Mouse (Mus musculus) brown adipose tissue, adult 24 weeks (tissue): ENCODE measurements around the gene Rhcg. TPM values are rescaled to one million over a fixed set of nuclear protein-coding genes. Genes with fewer than 3 reads are reported as not detected.
A peak's percentile ranks its signal among the peaks of the same experiment; 100 is the strongest.

Source experiments
- H3K27ac ChIP-seq: fragments of 200-500 bp; replicated peaks from 2 replicates; pipeline ENCODE4 v1.5.1; 2012; ENCODE audit warnings: low read depth, mild to moderate bottlenecking, low read length
- H3K4me1 ChIP-seq: fragments of 200-500 bp; 2 replicates; pipeline ENCODE4 v1.6.1; 2012; ENCODE audit warnings: low read length, mixed read lengths; ENCODE audit not compliant: control insufficient read depth, insufficient read depth, insufficient read length
- H3K4me3 ChIP-seq: fragments of 200-500 bp; 2 replicates; pipeline ENCODE4 v1.5.1; 2012; ENCODE audit warnings: low read depth, mild to moderate bottlenecking, low read length, moderate library complexity; ENCODE audit not compliant: insufficient read depth
- polyA plus RNA-seq: library from polyadenylated mRNA; stranded (reverse); fragments of >200 nt; gene quantifications from 2 replicates; pipeline ENCODE4 v1.2.4, GENCODE M21; 2012; ENCODE audit not compliant: missing spikeins, insufficient read depth, insufficient read length

The Rhcg gene
- polyA plus RNA-seq, 1 experiment: not detected

GRCm38 (mm10) chr7:79577931-79578850 lies 39.3 kb downstream of the Rhcg start:
- no peaks in the 10 kb centered on the region for H3K4me1 ChIP-seq
- peak overlapping the region; percentile 39; the same call in 1 of the 2 replicates for H3K4me3 ChIP-seq
- H3K27ac ChIP-seq: 0 out of 2 replicates have a peak overlapping the region, but pooled peaks have one; percentile 0

- Histone ChIP-seq H3K27ac (no peak overlapping the region), H3K4me3 (no peak overlapping the region), H3K4me1 (no peaks in the 10 kb centered on the region)
Observed at GRCm38 (mm10) chr7:79577096-79577874, 40.2 kb downstream of the Rhcg start.

GRCm38 (mm10) chr7:79576659-79577058 lies 40.8 kb downstream of the Rhcg start:
- H3K4me1 ChIP-seq: no peaks in the 10 kb centered on the region
- H3K27ac ChIP-seq: no peak overlapping the region
- no peak overlapping the region for H3K4me3 ChIP-seq

DNA sequence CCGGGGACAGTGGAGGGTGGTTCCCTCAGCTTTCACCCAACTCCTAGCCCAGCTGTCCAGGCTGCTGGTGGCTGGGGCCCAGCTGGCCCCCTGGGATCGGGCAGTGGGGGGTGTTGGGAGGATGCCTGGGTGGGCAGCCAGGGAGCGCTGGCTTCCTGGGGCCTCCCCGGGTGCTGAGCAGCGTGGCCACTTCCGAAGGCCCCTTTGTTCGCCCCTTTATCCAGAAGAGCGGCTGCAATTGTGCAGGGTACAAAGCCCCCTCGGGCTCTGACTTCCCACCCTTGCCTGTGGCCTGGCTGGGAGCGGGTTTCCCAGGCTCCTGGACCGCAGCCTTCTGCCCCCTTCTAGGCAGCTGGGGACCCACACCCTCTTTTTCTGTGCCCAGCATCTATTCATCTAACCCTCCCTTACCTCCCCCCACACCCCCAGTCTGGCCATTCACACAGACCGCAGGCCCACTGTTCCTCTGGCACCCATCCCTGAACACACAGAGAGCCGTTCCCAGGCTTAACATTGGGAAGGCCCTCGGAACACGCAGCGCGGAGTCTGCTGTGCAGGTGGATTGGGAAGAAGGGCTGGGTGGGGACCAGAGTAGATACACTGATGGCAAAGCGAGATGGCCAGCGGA lies 45.2 kb downstream of the Rhcg start:
- H3K27ac ChIP-seq: no peak overlapping the region
- H3K4me3 ChIP-seq: no peak overlapping the region
- H3K4me1 ChIP-seq: peaks cover 11% of the 10 kb centered on the region

DNA sequence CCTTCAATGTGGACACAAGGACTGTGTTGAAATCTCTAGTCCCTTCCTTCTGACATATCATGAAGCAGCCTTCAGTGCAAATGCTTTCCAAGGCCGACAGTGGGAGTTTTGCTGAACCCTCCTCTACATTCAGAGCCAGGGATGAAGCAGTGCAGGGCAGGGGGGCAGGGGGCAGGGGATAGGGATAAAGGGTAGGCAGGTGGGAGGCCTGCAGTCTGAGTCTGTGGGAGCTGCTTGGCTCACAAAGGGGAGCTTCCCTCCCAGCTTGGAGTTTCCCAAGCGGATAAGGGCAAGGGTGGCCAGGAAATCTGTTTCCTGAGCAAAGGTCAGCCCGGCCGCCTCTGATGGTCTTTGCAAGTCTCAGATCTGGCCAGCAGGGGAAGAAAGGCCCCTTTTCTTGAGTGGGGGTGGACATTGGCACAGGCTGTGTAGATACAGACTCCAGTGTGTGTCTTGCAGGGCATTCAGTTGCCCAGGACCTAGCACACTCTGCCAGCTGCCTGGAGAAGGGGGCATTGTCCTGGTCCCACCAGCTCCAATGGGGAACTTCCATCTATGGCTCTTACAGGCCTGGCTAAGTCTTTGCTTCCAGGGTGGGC lies 48.4 kb downstream of the Rhcg start:
- H3K4me1 ChIP-seq: peaks cover 11% of the 10 kb centered on the region
- H3K27ac ChIP-seq: peak overlapping the region; percentile 32

DNA sequence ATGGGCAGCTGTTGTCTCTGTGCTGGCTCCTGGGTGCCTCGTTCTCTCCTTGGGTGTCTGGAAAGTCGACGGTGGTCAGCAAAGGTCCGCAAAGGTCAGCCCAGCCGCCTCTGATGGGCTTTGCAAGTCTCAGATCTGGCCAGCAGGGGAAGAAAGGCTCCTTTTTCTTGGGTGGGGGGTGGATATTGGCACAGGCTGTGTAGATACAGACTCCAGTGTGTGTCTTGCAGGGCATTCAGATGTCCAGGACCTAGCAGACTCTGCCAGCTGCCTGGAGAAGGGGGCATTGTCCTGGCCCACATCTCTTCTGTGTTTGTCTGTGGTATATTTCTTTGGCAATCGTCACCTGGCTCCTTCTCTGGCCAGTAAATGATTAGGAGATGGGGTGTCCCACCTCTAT lies 49.2 kb downstream of the Rhcg start:
- H3K4me1 ChIP-seq: peaks cover 11% of the 10 kb centered on the region
- peak overlapping the region; percentile 32; the same call in 1 of the 2 replicates for H3K27ac ChIP-seq
- H3K4me3 ChIP-seq: no peak overlapping the region

More for the DNA sequence above, 48.4 kb downstream of the Rhcg start:
- no peak overlapping the region for H3K4me3 ChIP-seq

DNA sequence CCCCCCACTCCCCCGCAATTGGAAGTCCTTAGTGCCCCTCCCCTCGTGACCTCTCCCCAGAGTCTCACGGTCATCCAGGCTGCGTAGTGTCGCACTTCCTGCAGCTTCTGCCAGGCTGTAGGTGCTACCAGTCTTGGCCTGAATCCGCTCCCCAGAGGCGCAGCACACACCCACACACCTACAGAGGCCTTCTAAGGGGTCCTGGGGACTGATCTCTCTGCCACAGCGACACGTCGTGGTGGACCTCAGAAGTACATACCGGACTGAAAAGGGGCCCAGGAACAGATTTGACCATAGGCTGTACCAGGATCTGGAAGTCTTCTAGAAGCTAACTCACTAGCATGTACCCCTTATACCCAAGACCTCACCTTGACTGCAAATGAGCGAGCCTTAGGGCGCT lies 53.8 kb downstream of the Rhcg start:
- peaks cover 5% of the 10 kb centered on the region for H3K4me1 ChIP-seq
- no peak overlapping the region for H3K4me3 ChIP-seq

GRCm38 (mm10) chr7:79562385-79562784 lies 55.1 kb downstream of the Rhcg start:
- Histone ChIP-seq H3K27ac (no peak overlapping the region), H3K4me1 (no peaks in the 10 kb centered on the region), H3K4me3 (no peak overlapping the region)

More for the DNA sequence above, 53.8 kb downstream of the Rhcg start:
- H3K27ac ChIP-seq: no peak overlapping the region

DNA sequence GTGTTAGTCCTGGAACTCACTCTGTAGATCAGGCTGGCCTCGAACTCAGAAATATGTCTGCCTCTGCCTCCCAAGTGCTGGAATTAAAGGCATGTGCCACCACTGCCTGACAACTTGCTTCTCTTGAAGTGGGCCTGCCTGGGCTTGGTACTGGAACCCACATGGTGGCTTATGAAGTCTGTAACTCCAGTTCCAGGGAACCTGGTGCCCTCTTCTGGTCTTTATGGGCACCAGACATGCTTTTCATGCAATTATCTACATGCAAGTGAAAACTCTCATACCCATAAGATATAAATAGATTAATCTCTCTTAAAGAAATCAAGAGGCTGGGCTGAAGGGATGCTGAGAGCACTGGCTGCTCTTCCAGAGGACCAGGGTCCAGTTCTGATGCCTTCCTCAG lies 58.8 kb downstream of the Rhcg start:
- H3K4me3 ChIP-seq: no peak overlapping the region
- no peak overlapping the region for H3K27ac ChIP-seq
- H3K4me1 ChIP-seq: no peaks in the 10 kb centered on the region

DNA sequence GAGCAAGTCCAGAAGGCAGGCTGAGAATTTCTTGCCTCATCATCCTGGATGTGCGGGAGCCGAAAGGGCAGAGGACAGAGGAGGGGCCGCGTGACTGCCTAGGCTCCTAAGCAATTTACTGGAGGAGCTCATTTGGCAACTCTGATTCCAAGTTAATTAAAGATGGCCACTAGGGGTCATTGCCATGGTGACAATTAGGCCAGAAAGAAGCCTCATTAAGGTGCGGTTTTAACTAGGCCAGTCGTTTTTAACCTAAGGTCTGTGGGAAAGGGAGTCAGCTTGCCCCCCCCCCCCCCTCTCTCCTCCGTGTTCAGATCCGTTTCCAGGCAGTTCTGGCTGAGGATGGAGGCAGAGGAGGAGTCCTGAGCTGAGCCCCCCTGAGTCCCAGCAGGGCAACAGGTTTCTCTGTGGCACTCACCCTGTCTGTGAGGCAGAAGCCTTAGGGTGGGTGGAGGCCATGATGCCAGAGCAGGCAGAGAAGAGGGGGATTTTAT lies 59.7 kb downstream of the Rhcg start:
- Histone ChIP-seq H3K27ac (no peak overlapping the region), H3K4me1 (no peaks in the 10 kb centered on the region), H3K4me3 (no peak overlapping the region)

DNA sequence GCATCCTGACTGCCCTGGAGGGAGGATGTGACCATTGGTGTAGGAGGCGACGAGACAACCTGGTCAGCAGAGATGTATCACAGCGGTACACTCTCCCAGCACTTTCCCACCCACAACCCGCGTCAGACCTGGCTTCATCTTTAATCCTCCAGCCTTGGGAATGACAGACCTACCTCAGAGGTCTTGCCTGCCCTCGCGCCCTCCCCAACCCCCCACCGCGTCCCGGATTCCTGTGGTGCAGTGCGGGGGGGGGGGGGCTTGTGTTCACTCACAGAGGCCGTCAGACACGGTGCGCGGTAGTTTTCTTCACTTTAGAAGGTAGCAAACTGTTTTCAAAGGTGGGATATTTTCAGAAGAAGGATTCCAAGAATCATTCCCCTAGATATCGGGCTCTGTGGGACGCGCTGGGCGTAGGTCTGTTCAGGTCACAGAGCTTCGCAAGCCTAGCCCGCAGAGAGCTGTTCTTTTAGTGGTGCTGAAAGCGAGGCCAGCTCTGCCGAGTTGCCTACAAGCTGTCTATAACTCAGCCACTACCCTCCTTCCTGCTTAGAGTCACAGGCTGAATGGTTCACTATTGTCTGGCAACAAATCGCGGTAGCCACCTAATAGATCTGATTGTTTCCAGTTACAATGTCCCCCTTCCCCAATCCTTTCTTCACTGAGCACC lies 62.0 kb downstream of the Rhcg start:
- H3K4me1 ChIP-seq: no peaks in the 10 kb centered on the region
- H3K27ac ChIP-seq: no peak overlapping the region
- H3K4me3 ChIP-seq: no peak overlapping the region

DNA sequence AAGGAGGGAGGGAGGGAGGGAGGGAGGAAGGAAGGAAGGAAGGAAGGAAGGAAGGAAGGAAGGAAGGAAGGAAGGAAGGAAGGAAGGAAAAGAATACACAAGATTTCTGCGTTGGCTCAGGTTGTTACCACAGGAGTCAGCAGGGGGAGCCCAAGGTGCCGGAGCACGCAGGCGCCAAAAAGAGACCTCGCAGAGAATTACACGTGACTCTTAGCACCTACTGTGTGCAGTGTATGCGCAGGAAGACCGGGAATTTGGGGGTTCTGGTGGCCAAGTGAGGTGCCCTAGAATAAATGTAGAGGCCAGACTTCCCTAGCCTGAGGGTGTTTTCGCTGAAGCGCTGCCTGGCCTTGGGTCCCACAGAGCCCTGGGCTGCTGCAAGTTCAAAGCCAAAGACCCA lies 64.8 kb downstream of the Rhcg start:
- no peak overlapping the region for H3K27ac ChIP-seq
- no peaks in the 10 kb centered on the region for H3K4me1 ChIP-seq

GRCm38 (mm10) chr7:79548893-79549555 lies 68.4 kb downstream of the Rhcg start:
- Histone ChIP-seq H3K4me3 (no peak overlapping the region), H3K4me1 (no peaks in the 10 kb centered on the region), H3K27ac (no peak overlapping the region)

More for the DNA sequence above, 64.8 kb downstream of the Rhcg start:
- H3K4me3 ChIP-seq: no peak overlapping the region

DNA sequence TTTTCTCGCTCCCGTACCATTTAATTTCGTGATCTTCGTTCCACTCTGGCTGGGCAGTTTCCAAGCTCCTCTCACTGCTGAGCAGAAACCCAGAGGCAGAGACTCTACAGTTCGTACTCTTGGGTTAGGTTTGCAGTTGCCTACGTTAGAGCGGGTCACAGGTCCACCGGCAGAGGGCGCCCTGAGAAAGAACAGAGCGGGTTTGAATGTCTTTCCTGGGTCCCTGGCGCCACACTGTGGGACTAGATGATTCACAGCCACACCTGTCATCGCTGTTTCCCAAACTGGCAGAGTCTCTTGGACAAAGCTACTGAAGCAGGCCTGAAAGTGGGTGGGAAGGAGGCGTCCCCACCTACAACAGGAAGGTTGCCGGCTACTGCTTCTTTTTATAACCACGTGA lies 70.4 kb downstream of the Rhcg start:
- H3K4me1 ChIP-seq: no peaks in the 10 kb centered on the region
- no peak overlapping the region for H3K4me3 ChIP-seq
- H3K27ac ChIP-seq: no peak overlapping the region
